Mouse (Mus musculus) frontal cortex, adult (tissue): ENCODE data around the gene Fbn1.
A peak's percentile ranks its signal among the peaks of the same experiment; 100 is the strongest.

ENCODE experiments used
- ATAC-seq: cut with Nextera tagmentation; 2 replicates; pipeline ENCODE4 v1.9.2; 2017; ENCODE audit warnings: mild to moderate bottlenecking, moderate library complexity, mixed read lengths; ENCODE audit not compliant: low TSS enrichment

Gene Fbn1

GRCm38 (mm10) chr2:125507893-125508292 lies at the start of gene Fbn1:
Fbn1 (minus strand) TSS chr2:125507993.
- ATAC-seq: no peak

GRCm38 (mm10) chr2:125555830-125556229 lies 48.0 kb upstream of the Fbn1 start:
- no peak for ATAC-seq

GRCm38 (mm10) chr2:125548806-125549578 lies 41.2 kb upstream of the Fbn1 start:
- no peak for ATAC-seq

GRCm38 (mm10) chr2:125544986-125545385 lies 37.2 kb upstream of the Fbn1 start:
- ATAC-seq: no peak

GRCm38 (mm10) chr2:125543646-125544045 lies 35.9 kb upstream of the Fbn1 start:
- ATAC-seq: no peak

- ATAC-seq: no peak
Observed at GRCm38 (mm10) chr2:125541451-125541850, 33.7 kb upstream of the Fbn1 start.

- no peak for ATAC-seq
Observed at GRCm38 (mm10) chr2:125540579-125540978, 32.8 kb upstream of the Fbn1 start.

- ATAC-seq: no peak
Observed at GRCm38 (mm10) chr2:125539640-125540039, 31.8 kb upstream of the Fbn1 start.

- ATAC-seq: no peak
Observed at GRCm38 (mm10) chr2:125530665-125531064, 22.9 kb upstream of the Fbn1 start.

- no peak for ATAC-seq
Observed at GRCm38 (mm10) chr2:125526566-125526965, 18.8 kb upstream of the Fbn1 start.

GRCm38 (mm10) chr2:125525484-125525883 lies 17.7 kb upstream of the Fbn1 start:
- ATAC-seq: no peak

- ATAC-seq: no peak
Observed at GRCm38 (mm10) chr2:125516594-125516993, 8.8 kb upstream of the Fbn1 start.

GRCm38 (mm10) chr2:125515291-125516057 lies 7.7 kb upstream of the Fbn1 start:
- ATAC-seq: peak; percentile 67

GRCm38 (mm10) chr2:125514391-125514790 lies 6.6 kb upstream of the Fbn1 start:
- no peak for ATAC-seq

GRCm38 (mm10) chr2:125512544-125512943 lies 4.8 kb upstream of the Fbn1 start:
- no peak for ATAC-seq

- ATAC-seq: no peak
Observed at GRCm38 (mm10) chr2:125511898-125512297, 4.1 kb upstream of the Fbn1 start.

GRCm38 (mm10) chr2:125510752-125511151 lies 3.0 kb upstream of the Fbn1 start:
- ATAC-seq: no peak

GRCm38 (mm10) chr2:125508381-125508780 lies 588 bp upstream of the Fbn1 start:
- ATAC-seq: no peak

GRCm38 (mm10) chr2:125506316-125507054 lies 1.3 kb downstream of the Fbn1 start:
- ATAC-seq: peak; percentile 56

- peak; percentile 78 for ATAC-seq
Observed at GRCm38 (mm10) chr2:125505746-125506315, 2.0 kb downstream of the Fbn1 start.

GRCm38 (mm10) chr2:125505006-125505745 lies 2.6 kb downstream of the Fbn1 start, which contains the start of gene Gm9913:
Gm9913 (plus strand) TSS chr2:125505089.
- ATAC-seq: peak; percentile 76
